Mouse (Mus musculus): ENCODE measurements around the gene Dcdc2b. TPM values are rescaled to one million over a fixed set of nuclear protein-coding genes. Genes with fewer than 3 reads are reported as not detected.

The Dcdc2b gene
- polyA plus RNA-seq, 1 experiment from 2014 or later = 3.6 TPM

DNA sequence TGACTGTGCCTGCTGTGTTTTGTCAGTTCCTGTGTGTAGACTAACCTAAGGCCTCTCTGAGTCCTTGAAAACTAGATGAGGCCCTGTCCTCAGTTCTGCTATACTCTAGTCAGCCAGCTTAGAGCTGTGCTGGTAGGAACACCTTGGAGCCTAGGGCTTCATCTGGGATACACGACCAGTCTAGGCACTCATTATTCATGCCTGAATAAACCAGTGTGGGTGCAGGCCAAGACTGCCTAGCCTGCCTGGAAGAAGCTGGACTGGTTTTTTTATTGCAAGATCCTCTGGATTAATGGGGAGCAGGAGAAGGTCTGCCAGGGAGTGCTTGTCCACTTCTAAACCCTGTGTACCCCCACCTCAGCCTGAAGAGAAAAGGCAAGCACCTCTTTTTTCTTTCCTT is 27.1 kb downstream of the Dcdc2b start:
- no peak overlapping the region for H3K4me2 ChIP-seq
- H3K4me3 ChIP-seq = no peak overlapping the region
- no peaks in the 10 kb centered on the region for H3K27me3 ChIP-seq
- H3K9me3 ChIP-seq = no peaks in the 10 kb centered on the region
- H3K27ac ChIP-seq (replicated peaks) = no peak overlapping the region
- 29% methylated on average over 1 of the region's 1 CpGs for WGBS
- peaks cover 19% of the 10 kb centered on the region for H3K36me3 ChIP-seq
- ATAC-seq (ENCODE audit: low FRiP score, low read depth) = no peak
- no peak overlapping the region for H3K9ac ChIP-seq
- H3K4me1 ChIP-seq (replicated peaks) = 0 out of 2 replicates have a peak, but pooled peaks cover 8% of the 10 kb centered on the region

DNA sequence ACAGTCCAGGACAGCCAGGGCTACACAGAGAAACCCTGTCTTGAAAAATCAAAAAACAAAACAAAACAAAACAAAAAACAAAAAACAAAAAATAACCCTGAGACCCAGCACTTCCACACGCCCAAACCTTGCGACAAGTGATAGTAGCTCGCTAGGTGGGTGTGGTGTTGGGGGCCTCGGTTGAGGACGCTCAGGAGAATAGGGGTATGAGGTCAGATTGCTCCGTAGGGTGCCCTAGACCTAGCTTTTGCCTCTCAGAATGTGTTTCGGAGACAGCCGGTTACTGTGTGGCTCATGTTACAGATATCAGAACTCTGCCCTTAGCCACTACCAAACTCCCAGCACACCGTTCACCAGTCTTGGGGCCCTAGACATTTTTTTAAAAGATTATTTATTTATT is 28.3 kb downstream of the Dcdc2b start:
- no peak for ATAC-seq (ENCODE audit: low FRiP score, low read depth)
- H3K9me3 ChIP-seq = no peaks in the 10 kb centered on the region
- 0 out of 2 replicates have a peak, but pooled peaks cover 8% of the 10 kb centered on the region for H3K4me1 ChIP-seq (replicated peaks)
- no peak overlapping the region for H3K27ac ChIP-seq (replicated peaks)
- H3K4me2 ChIP-seq = peak overlapping the region; percentile 52; the same call in 1 of the 2 replicates
- WGBS = 86% methylated on average over 9 of the region's 9 CpGs
- H3K27me3 ChIP-seq = no peaks in the 10 kb centered on the region
- peaks cover 7% of the 10 kb centered on the region for H3K36me3 ChIP-seq
- no peak overlapping the region for H3K9ac ChIP-seq
- no peak overlapping the region for H3K4me3 ChIP-seq

DNA sequence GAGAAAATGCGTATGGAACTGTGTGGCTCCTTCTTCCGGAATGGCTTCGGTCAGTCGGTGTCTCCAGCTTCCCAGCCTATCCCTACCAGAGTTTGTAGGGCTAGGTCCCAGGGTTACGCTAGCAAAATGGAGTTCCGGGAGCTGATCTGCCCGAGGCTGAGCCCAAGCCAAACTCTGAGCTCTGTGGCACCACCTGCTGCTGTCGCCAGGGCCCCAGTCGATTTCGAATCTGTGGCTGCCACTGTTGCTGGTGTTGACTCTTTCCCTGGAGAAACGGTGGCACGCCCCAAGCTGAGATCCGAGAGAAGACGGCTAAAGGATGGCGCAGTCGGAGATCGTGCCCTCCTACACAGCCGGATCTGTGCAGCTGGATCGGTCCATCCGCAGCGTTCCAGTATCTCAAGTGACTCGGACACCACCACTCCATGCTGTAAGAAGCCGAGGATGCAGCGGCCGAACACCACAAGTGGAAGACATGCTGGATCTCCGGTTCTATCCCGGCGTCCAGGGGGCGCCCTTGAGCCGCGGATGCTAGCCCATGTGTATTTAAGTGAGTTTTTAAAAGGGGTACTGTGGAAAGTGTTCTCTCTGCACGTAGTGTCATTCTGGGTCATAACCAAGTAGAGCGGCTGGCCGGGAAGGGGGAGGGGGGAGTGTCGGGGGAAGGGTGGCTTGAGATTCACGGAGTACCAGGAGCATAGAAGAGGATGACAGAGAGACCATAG is 29.0 kb downstream of the Dcdc2b start:
- Histone ChIP-seq H3K4me1 (replicated peaks) (0 out of 2 replicates have a peak, but pooled peaks cover 8% of the 10 kb centered on the region), H3K4me3 (peak overlapping the region; percentile 31), H3K9me3 (no peaks in the 10 kb centered on the region), H3K4me2 (peak overlapping the region; percentile 52), H3K9ac (peak overlapping the region; percentile 25), H3K36me3 (no peaks in the 10 kb centered on the region; the same call in 1 of the 2 replicates), H3K27ac (replicated peaks) (no peak overlapping the region), H3K27me3 (no peaks in the 10 kb centered on the region)
- peak; percentile 34; the same call in 1 of the 2 replicates for ATAC-seq (ENCODE audit: low FRiP score, low read depth)
- WGBS = 4% methylated on average over 36 of the region's 36 CpGs

DNA sequence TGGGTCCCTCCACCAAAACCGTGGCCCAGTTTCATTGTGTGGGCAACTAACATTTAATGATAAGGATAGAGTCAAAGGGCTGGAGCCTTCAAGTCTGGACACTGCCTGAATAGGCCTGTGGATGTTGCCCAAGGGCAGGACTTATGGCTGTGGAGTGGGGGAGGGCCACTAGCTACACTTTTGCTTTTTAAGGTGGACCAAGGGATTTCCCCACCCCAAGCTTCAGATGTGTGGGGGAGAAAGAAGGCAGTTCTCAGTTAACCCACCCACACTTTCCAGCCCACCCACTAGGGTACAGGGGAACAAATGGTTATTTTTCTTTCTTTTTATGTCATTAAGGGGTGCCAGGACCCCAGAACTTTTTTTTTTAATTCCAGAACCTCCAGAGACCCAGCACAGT is 29.7 kb downstream of the Dcdc2b start:
- H3K4me2 ChIP-seq = peak overlapping the region; percentile 52
- no peak overlapping the region for H3K9ac ChIP-seq
- H3K36me3 ChIP-seq = no peaks in the 10 kb centered on the region
- no peak overlapping the region for H3K4me3 ChIP-seq
- no peak for ATAC-seq (ENCODE audit: low FRiP score, low read depth)
- 0 out of 2 replicates have a peak, but pooled peaks cover 8% of the 10 kb centered on the region for H3K4me1 ChIP-seq (replicated peaks)
- H3K9me3 ChIP-seq = no peaks in the 10 kb centered on the region
- no peak overlapping the region for H3K27ac ChIP-seq (replicated peaks)
- WGBS = 74% methylated on average over 1 of the region's 1 CpGs
- no peaks in the 10 kb centered on the region for H3K27me3 ChIP-seq

DNA sequence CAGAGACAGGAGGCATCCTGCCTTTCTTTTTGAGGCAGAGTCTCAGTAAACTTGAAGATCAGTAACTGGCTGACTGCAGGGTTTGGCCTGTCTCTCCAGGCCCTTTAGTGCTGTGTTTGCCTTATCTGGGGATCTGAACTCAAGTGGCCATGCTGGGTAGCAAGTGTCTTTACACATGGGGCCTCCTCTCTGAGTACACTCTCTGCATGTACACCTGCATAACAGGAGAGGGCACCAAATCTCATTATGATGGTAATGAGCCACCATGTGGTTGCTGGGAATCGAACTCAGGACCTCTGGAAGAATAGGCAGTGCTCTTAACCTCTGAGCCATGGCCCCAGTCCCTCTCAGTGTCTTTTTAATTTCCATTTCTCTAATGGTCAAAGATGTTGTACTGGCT is 31.8 kb downstream of the Dcdc2b start:
- Histone ChIP-seq H3K36me3 (no peaks in the 10 kb centered on the region), H3K9me3 (no peaks in the 10 kb centered on the region), H3K27me3 (no peaks in the 10 kb centered on the region), H3K4me3 (no peak overlapping the region), H3K4me2 (no peak overlapping the region), H3K9ac (no peak overlapping the region), H3K4me1 (replicated peaks) (0 out of 2 replicates have a peak, but pooled peaks cover 8% of the 10 kb centered on the region), H3K27ac (replicated peaks) (no peak overlapping the region)
- ATAC-seq (ENCODE audit: low FRiP score, low read depth) = no peak
- 86% methylated on average over 1 of the region's 1 CpGs for WGBS

DNA sequence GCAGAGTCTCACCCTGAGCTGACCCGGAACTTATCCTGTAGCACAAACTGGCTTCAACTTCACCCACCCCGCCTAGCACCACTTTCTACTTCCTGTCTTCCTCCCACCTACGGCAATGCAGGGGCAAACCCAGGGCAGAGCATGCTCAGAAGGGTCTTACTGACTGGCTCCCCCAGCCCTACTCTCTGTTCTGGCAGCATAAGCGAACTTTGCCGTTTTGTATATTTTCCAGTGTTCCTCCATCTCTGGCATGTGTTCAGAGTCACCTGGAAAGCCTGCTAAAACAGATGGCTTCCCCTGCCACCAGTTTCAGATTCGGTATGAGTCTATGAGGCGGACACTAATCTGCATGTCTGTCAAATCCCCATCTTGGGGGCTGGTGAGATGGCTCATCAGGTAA is 33.7 kb downstream of the Dcdc2b start:
- H3K27ac ChIP-seq (replicated peaks) = no peak overlapping the region
- 76% methylated on average over 7 of the region's 7 CpGs for WGBS
- no peaks in the 10 kb centered on the region for H3K36me3 ChIP-seq
- no peaks in the 10 kb centered on the region for H3K9me3 ChIP-seq
- H3K4me2 ChIP-seq = no peak overlapping the region
- 0 out of 2 replicates have a peak, but pooled peaks cover 11% of the 10 kb centered on the region for H3K4me1 ChIP-seq (replicated peaks)
- no peak overlapping the region for H3K9ac ChIP-seq
- no peak for ATAC-seq (ENCODE audit: low FRiP score, low read depth)
- no peak overlapping the region for H3K4me3 ChIP-seq
- no peaks in the 10 kb centered on the region for H3K27me3 ChIP-seq

DNA sequence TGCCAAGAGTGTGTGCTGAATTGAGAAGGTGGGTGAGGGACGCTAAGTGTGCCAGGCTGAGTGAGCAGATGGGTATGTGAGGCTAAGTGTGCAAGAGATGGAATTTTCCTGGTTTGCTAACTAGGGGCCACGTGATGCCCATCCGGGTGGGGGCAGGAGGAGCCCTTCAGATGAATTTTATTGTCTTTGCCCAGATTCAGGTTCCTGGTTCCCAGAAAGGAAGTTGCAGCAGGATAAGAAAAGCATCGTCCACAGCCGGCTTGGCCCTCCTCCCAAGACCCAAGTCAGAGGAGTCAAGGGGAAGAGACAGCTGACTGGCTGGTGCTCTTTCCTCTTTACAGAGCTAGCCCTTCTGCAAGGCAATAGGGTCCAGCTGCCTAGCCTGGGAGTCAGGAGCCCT is 35.6 kb downstream of the Dcdc2b start, which contains the start of gene Fam167b:
TSS of gene Fam167b (minus strand) at position 84 of the 400 bp plus-strand sequence.
- peak within 1 kb of the TSS; percentile 23 for H3K4me2 ChIP-seq
- no peak within 1 kb of the TSS for H3K9ac ChIP-seq
- 88% methylated on average over 5 of the region's 5 CpGs for WGBS
- H3K27me3 ChIP-seq = no peaks in the 10 kb centered on the region
- 0 out of 2 replicates have a peak, but pooled peaks cover 5% of the 10 kb centered on the region for H3K4me1 ChIP-seq (replicated peaks)
- ATAC-seq (ENCODE audit: low FRiP score, low read depth) = no peak
- H3K4me3 ChIP-seq = no peak within 1 kb of the TSS
- no peaks in the 10 kb centered on the region for H3K36me3 ChIP-seq
- no peaks in the 10 kb centered on the region for H3K9me3 ChIP-seq
- no peak within 1 kb of the TSS for H3K27ac ChIP-seq (replicated peaks)

DNA sequence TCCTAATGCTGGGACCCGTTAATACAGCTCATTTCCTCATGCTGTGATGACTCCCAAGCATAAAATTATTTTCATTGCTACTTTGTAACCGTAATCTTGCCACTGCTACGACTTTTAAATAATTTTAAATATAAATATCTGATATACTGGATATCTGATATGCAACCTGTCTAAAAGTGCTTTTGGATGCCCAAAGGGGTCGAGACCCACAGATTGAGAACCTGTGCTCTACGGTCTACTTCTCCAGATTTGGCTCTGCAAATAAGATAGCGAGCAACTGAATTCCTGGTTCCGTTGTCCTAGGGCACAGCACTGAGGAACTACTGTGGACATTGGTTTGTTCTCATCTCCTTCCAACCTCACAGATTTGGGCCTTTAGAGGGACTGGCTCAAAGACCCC is 36.4 kb downstream of the Dcdc2b start:
- WGBS = 80% methylated on average over 7 of the region's 7 CpGs
- Histone ChIP-seq H3K36me3 (no peaks in the 10 kb centered on the region), H3K4me1 (replicated peaks) (0 out of 2 replicates have a peak, but pooled peaks cover 5% of the 10 kb centered on the region), H3K27me3 (no peaks in the 10 kb centered on the region), H3K9me3 (no peaks in the 10 kb centered on the region), H3K4me3 (no peak overlapping the region), H3K4me2 (no peak overlapping the region), H3K27ac (replicated peaks) (no peak overlapping the region), H3K9ac (no peak overlapping the region)
- no peak for ATAC-seq (ENCODE audit: low FRiP score, low read depth)

DNA sequence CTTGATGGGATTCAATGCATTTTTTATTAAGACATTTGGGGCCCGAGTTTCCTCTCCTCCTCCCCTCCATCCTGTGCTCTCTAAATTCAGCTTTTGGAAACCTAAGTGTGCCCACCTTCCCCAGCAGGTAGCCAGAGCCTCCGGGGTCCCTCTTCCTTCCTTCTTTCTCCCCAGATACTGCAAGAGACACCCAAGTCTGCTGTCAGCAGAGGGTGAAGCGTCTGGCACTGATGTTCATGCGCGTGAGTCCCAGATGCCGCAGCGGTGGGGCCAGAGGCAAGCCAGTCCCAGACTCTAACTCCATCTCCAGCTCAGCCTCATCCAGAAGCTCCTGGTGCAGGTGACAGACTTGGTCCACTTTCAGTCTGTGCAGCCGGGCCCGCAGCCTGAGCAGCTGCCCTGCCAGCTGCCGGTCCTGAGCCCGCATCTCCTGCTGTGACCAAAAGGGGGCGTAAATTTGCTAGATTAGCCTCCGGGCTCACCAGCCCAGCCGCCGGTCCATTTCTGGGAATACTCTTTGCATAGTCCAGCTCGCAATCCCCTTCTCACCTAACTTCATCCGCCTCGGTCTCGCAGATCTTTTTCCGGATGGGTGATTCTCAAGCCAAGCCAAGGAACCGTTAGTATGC is 37.1 kb downstream of the Dcdc2b start:
- no peak overlapping the region for H3K27ac ChIP-seq (replicated peaks)
- H3K4me1 ChIP-seq (replicated peaks) = 0 out of 2 replicates have a peak, but pooled peaks cover 5% of the 10 kb centered on the region
- peak overlapping the region; percentile 23 for H3K4me2 ChIP-seq
- peak overlapping the region; percentile 13; the same call in 1 of the 2 replicates for H3K9ac ChIP-seq
- no peak for ATAC-seq (ENCODE audit: low FRiP score, low read depth)
- H3K4me3 ChIP-seq = no peak overlapping the region
- no peaks in the 10 kb centered on the region for H3K9me3 ChIP-seq
- no peaks in the 10 kb centered on the region for H3K36me3 ChIP-seq
- H3K27me3 ChIP-seq = no peaks in the 10 kb centered on the region
- WGBS = 27% methylated on average over 21 of the region's 21 CpGs

DNA sequence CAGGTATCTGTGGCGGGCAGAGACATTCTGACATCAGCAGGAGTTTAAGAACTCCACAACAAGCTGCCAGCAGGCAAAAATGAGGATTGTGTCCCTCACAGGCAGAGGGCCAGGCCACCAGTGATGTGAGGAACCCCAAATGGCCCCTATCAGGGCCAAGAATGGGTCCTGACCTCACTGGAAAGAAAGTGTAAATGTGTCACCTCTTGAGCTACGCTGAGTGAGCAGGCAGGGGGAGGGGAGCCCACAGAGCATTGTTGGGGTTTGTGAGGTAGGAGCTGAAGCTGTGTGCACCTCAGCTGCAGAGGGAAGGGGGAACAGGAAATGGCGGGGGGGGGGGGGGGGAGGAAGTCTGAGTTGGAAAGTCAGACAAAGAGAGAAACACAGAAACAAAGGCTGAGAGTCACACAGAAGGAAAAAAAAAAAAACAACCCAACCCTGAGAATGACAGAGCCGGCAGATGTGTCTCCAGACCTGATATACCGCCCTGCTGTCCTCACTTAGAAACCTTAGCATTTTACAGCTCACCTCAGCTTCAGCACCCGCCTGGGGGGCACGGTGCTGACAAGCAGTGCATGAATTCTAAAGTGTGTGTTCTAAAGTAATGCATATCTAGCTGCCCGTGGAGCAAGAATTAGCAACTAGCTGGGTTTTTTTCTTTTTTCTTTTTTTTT is 38.7 kb downstream of the Dcdc2b start:
- H3K27me3 ChIP-seq = no peaks in the 10 kb centered on the region
- no peaks in the 10 kb centered on the region for H3K9me3 ChIP-seq
- H3K4me3 ChIP-seq = no peak overlapping the region
- 0 out of 2 replicates have a peak, but pooled peaks cover 5% of the 10 kb centered on the region for H3K4me1 ChIP-seq (replicated peaks)
- no peaks in the 10 kb centered on the region for H3K36me3 ChIP-seq
- no peak overlapping the region for H3K27ac ChIP-seq (replicated peaks)
- H3K9ac ChIP-seq = no peak overlapping the region
- H3K4me2 ChIP-seq = no peak overlapping the region
- WGBS = 64% methylated on average over 7 of the region's 8 CpGs
- ATAC-seq (ENCODE audit: low FRiP score, low read depth) = no peak

DNA sequence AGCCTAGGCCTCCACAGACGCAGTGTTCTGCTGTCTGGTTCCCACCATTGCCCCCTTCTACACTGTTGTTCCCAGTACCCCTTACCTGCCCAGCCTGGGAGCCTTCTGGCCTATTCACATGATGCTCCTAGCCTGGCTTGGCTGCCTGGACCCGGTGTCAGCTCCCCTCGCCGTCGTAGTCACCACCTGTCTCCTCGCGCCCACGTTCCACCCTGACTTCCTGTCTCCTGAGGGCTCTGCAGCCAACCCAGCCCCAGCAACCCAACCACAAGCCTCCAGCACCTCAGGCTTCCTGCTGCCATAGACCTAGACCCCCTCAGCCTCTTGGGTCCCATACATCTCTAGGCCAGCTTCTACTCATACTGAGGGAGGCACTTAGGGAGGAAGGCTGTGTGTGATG is 40.6 kb downstream of the Dcdc2b start, which contains the start of gene Lck:
TSS of gene Lck (minus strand) at position 212 of the 400 bp plus-strand sequence.
- Histone ChIP-seq H3K4me2 (no peak within 1 kb of the TSS), H3K4me3 (no peak within 1 kb of the TSS), H3K36me3 (no peaks in the 10 kb centered on the region), H3K27ac (replicated peaks) (no peak within 1 kb of the TSS), H3K4me1 (replicated peaks) (0 out of 2 replicates have a peak, but pooled peaks cover 5% of the 10 kb centered on the region), H3K9me3 (no peaks in the 10 kb centered on the region), H3K27me3 (no peaks in the 10 kb centered on the region), H3K9ac (no peak within 1 kb of the TSS)
- WGBS = 93% methylated on average over 8 of the region's 8 CpGs
- no peak for ATAC-seq (ENCODE audit: low FRiP score, low read depth)

DNA sequence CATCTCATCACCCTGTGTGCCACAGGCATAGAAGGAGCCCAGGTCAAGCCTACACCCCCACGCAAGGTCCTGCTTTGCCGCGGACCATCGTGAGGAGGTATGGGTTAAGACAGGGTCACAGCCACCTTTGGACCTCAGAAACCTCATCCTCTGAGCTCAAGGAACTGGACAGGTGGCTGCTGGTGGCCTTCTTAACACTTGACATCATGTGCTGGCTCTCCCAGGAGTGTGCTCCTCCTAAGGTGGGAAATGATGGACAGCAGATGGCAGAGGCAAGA is 41.0 kb downstream of the Dcdc2b start:
- 95% methylated on average over 4 of the region's 4 CpGs for WGBS
- Histone ChIP-seq H3K36me3 (no peaks in the 10 kb centered on the region), H3K4me3 (no peak overlapping the region), H3K27me3 (no peaks in the 10 kb centered on the region), H3K4me2 (no peak overlapping the region), H3K4me1 (replicated peaks) (0 out of 2 replicates have a peak, but pooled peaks cover 5% of the 10 kb centered on the region), H3K9ac (no peak overlapping the region), H3K9me3 (no peaks in the 10 kb centered on the region), H3K27ac (replicated peaks) (no peak overlapping the region)
- no peak for ATAC-seq (ENCODE audit: low FRiP score, low read depth)

All from hindbrain, embryonic 15.5 days (tissue).